Mouse (Mus musculus) neural tube, embryonic 12.5 days (tissue): Measurements from ENCODE around the gene Lpxn. TPM values are rescaled to one million over a fixed set of nuclear protein-coding genes. Genes with fewer than 3 reads are reported as not detected.

ENCODE experiments used
- polyA plus RNA-seq: library from polyadenylated mRNA; unstranded; fragments of >200 nt; fragmentation: Nextera tagmentation; extraction: Ambion mirVana; gene quantifications from 2 replicates; pipeline ENCODE4 v1.2.1, GENCODE M21; 2016

Gene Lpxn
- polyA plus RNA-seq, 1 experiment from 2014 or later, result 1.3 TPM

Other genes starting within 250 kb of the Lpxn start
- not detected in 2 replicates for gene Gm4952, start 196.2 kb upstream of the Lpxn start, polyA plus RNA-seq
- not detected in 2 replicates for gene Glyat, start 162.9 kb upstream of the Lpxn start, polyA plus RNA-seq
- gene Olfr1442, start 125.8 kb upstream of the Lpxn start, polyA plus RNA-seq, result not detected in 2 replicates
- gene Olfr1443, start 118.1 kb upstream of the Lpxn start, polyA plus RNA-seq, result not detected in 2 replicates
- not detected in 2 replicates for gene Keg1, start 100.4 kb upstream of the Lpxn start, polyA plus RNA-seq
- 1.5 and 1.6 TPM in 2 replicates for gene Cntf, start 30.6 kb upstream of the Lpxn start, polyA plus RNA-seq
- gene Zfp91, start 67 bp upstream of the Lpxn start, polyA plus RNA-seq, result 19.3 and 19.9 TPM in 2 replicates
- gene Gm5244, start 50.5 kb downstream of the Lpxn start, polyA plus RNA-seq, result not detected in 2 replicates
- gene Olfr1444, start 61.1 kb downstream of the Lpxn start, polyA plus RNA-seq, result not detected in 2 replicates
- not detected in 2 replicates for gene Olfr1445, start 87.7 kb downstream of the Lpxn start, polyA plus RNA-seq
- gene Olfr1446, start 97.3 kb downstream of the Lpxn start, polyA plus RNA-seq, result not detected in 2 replicates
- not detected in 2 replicates for gene Olfr1447, start 107.5 kb downstream of the Lpxn start, polyA plus RNA-seq
- not detected in 2 replicates for gene Olfr1448, start 128.2 kb downstream of the Lpxn start, polyA plus RNA-seq
- not detected in 2 replicates for gene Olfr1449, start 134.6 kb downstream of the Lpxn start, polyA plus RNA-seq
- not detected in 2 replicates for gene Olfr1450, start 154.1 kb downstream of the Lpxn start, polyA plus RNA-seq
- not detected in 2 replicates for gene Olfr1451, start 198.8 kb downstream of the Lpxn start, polyA plus RNA-seq
- gene Olfr1453, start 232.1 kb downstream of the Lpxn start, polyA plus RNA-seq, result not detected in 2 replicates